Mouse (Mus musculus): ENCODE results near the gene Gla.

GRCm38 (mm10) chrX:134601380-134602120, 625 bp upstream of the Gla start:
- TF ChIP-seq CTCF (IDR thresholded peaks at IDR 0.05; ENCODE audit: low read depth) (no peak), EP300 (IDR thresholded peaks at IDR 0.05; ENCODE audit: low read depth) (no peak)

Data from liver, postnatal 0 days (tissue).